Mouse (Mus musculus) left cerebral cortex, postnatal 10 days (tissue): ENCODE measurements at regions not wholly inside any gene's neighbourhood (a gene's known extent, or its start where the extent isn't known, plus 50 kb on each side); places are given as distances from the start of the nearest gene placed in this dataset.

ENCODE experiments used
- DNase-seq, 2 experiments: peaks; one replicate each; pipeline ENCODE4 v3.0.0; 2021 to 2022; ENCODE audit warnings: low spot score in 2 of 2, mixed read lengths in 1 of 2; ENCODE audit errors: extremely low spot score in 1 of 2
- intact Hi-C: fragments of 180-260 bp; cut with DNase I; formaldehyde crosslinking; loops from one replicate; pipeline ENCODE4 v1.15.1; 2025

DNA sequence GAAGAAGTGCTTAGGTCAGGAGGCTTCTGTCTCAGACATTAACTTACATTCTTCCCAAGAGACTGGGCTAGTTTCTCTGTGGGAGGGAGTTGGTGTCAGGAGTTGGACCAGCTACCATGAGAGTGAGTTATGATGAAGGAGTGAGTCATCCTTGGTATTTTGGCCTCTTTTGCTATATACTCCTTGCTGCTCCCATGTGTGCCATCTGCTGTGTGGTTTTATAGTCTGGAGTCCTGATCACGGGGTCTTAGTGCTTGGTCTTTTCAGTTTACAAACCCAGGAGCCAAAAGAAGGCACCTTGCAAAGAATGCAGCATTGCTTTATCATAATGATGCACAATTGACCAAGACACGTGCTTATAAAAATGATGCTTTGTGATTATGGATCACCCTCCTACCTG, 56.6 kb downstream of the Zfp503 start:
- no peak for DNase-seq
- intact Hi-C loops = no loop called here

DNA sequence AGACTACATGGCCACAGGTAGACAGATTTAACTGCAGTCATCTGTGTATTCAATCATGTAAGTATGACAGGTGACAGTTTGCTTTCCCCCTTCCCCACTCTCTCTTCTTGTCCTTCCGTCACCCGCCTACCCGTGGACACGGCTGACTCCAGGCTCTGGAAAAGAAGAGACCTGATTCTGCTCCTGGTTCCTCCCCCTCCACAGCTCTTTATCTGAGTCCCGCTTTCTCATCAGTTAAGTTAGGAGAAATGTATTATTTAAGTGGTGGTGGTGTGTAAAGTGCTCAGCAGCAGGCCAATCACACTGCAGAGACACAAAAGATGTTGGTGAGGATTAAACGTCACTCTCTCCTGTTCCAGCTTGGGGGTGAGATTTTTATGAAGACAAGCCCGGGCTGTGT, 57.5 kb downstream of the Zfp503 start:
- intact Hi-C loops = no loop called here
- no peak for DNase-seq

DNA sequence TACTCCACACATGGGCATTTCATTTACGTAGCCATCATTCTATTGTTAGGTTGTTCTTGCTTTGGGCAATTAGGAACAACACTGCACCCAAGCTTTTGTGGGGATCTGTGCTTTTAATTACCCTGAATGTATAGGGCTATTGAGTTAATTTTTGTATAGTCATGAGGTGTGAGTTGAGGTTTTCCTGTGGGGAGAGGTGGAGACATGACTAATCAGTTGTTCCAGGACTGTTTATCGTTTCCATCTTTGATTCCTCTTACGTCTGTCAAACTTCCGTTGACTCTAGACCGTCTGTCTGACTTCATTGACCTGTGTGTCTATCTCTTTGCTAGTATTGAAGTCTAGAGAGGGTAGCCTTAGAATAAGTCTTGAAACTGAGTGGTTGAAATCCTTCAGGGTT, 60.4 kb downstream of the Zfp503 start:
- no peak for DNase-seq
- intact Hi-C loops = no loop called here

DNA sequence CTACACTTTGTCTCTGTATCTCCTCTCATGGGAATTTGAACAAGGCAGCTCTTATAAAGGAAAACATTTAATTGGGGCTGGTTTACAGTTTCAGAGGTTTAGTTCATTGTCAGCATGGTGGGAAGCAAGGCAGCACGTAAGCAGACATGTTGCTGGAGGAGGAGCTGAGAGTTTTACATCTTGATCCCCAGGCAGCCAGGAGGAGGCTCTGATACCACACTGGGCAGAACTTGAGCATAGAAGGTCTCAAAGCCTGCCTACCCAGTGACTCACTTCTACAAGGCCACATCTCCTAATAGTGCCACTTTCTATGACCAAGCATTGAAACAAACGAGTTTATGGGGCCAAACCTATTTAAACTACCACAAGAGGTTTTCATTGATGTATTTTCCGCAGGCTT, 67.9 kb upstream of the Comtd1 start:
- DNase-seq = no peak
- intact Hi-C loops = no loop called here

DNA sequence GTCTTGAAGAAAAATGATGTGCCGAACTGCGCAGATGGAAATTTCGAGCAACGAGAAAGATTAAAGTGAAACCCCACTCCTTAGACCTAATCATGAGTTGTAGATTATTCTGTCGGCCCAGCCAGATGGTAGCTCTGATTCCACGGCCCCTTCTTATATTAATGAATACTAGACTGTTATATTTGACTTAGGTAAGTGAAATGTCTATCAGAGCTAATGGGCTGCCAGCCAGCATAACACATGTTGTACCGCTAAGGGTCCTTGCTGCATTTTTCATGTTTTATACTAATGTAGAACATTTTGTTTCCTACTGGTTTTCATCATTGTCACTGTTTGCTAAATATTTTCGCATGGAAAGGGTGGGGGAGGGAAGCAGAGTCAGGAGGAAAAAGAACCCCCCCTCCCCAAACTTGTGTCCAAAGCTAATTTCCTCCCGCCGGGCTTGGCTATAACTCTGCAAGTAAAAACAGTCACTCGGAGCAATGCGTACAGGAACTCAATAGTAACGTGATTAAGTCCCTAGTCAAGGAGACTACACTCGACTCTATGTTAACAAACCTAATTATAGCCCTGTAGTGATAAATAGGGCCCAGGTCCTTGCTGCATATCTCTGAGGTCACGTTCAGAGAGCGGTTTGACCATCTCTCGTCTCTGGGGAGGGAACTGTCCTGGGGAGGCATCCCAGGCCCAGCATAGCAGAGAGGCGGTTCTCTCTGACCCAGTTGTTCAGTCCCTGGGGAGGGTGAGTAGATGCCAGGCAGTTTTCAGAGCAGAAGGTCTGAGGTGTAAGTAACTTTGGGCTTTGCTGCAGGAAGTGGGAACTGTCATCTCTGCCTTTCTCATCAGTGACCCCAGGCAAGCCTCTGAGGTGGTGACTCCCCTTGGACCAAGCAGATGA, 56.0 kb upstream of the Comtd1 start:
- intact Hi-C loops = no loop called here
- no peak for DNase-seq

DNA sequence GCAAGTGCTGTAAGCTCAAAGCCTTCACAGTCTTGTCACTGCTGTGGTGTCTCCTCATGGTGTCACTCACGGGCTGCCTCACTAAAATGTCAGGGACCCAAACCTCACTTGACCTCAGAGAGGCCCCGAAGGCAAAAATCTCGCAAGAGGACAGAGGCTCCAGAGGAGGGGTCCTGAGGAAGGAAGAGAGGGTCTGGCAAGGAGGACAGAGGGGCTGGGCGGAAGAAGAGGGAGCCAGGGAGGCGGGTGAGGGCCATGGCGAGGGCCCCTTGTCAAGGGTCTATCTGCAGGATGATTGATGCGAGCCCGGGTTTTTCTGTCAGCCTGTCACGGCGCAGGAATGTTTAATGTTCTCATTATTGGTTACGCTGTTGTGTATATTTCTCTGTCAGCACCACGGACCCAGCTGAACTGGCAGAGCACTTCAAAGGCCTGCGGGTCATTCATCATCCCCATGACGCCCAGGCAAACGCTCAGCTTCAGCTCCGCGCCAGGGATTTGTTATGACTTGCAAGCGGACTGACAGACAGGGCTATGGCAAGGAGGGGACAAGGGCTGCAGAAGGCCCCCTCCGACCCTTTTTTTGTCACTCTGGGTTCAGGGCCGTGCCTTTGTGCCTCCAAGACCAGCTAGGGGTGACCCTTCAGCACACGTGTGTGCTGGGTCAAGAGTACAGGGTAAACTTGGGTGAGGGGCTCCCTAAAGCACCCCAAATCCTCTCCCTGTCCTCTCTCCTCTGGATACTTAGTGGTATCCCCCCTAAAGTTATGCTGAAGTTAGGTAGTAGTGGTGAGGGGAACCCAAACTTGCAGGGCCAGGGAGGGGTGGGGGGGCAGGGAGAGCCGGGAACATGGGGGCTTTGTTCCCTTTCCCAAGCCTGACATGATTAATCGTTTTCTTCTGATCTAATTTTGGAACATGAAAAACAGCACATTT, 55.1 kb upstream of the Comtd1 start:
- DNase-seq = peak in 1 of 2 experiments; percentile 62
- intact Hi-C loops = no loop called here

DNA sequence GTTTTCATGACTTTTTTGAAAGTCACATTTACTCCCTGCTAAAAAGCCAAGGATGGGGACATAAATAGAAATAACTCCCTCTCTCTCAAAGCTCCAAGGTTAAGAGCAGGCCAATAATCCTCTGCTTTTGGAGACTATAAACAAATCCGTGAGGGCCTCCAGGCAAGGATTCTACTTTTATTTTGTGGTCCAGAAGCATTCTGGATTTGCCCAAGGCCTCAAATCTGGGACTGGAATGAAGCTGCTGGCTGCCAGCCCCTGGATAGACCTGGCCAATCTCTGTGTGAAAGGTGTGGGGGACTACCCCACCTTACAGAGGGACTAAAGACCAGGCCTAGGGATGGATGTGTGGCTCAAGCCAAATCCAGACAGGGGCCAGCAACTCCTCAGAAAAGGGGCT, 54.1 kb upstream of the Comtd1 start:
- intact Hi-C loops = no loop called here
- DNase-seq = no peak

DNA sequence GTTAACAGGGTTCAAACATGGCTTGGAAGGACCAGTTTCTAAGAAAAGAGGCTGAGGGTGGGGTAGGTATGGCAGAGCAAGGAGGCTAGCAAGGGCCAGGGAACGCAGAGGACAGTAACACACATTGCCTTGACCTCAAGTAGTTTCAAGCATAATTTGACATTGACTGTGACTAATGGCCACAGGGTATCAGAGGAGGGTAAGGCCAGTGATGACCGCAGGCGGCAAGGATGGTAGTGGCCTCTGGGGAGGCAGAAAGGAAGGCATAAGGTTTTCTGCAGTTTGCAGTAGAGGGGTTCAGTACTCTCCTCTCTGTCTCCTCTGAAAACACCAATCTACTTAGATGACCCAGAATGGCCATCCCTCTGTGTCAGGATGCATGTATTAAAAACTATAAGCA, 53.7 kb upstream of the Comtd1 start:
- intact Hi-C loops = no loop called here
- DNase-seq = no peak

DNA sequence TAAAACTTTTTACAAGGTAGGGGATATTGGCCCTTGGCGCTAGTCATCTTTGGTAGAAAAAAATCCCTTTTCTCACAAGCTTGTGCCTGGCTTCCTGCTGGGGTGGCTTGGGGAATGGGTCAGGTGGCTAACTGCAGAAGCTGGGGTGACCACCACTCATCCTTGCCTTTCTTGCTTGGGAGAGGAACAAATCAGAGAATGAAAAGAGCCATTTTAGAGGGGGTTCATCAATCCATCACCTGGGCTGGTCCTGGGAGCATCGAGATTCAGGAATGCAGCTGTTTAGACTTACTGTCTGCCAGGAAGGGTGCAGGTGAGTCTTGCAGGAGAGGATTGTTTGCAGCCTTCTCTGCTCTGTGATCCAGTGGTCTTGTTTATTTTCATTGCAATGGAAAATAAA, 52.2 kb upstream of the Comtd1 start:
- intact Hi-C loops = no loop called here
- DNase-seq = no peak

DNA sequence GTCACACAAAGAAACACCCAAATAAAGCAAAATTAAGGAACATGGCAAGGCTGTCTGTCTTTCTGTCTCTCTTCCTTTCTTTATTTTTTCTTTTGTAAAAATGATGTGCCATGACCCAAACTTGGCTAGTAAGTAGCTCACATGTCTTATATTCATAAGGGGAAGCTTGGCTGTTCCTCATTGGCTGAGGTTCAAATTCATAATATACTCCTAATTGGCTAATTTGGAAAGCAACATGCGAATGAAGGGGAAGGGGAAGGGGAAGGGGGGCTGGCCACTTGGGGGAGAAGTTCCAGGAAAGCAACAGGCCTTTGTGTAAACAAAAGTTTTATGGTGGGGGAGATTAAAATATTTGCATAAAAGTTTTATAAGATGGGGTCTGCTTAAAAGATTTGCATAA, 51.7 kb upstream of the Comtd1 start:
- intact Hi-C loops = no loop called here
- DNase-seq = no peak
